Mouse (Mus musculus) subcutaneous adipose tissue, adult 2 months (tissue): ENCODE data around the gene Fam92a. TPM values are rescaled to one million over a fixed set of nuclear protein-coding genes. Genes with fewer than 3 reads are reported as not detected.

Source experiments
- polyA plus RNA-seq: library from polyadenylated mRNA; depleted of rRNA; stranded (reverse); fragments of >200 nt; gene quantifications from 2 replicates; pipeline ENCODE4 v1.2.3, GENCODE M21; 2012; ENCODE audit warnings: low replicate concordance; rRNA removed

Gene Fam92a
- polyA plus RNA-seq, result 8.1 and 15.9 TPM in 2 replicates

DNA sequence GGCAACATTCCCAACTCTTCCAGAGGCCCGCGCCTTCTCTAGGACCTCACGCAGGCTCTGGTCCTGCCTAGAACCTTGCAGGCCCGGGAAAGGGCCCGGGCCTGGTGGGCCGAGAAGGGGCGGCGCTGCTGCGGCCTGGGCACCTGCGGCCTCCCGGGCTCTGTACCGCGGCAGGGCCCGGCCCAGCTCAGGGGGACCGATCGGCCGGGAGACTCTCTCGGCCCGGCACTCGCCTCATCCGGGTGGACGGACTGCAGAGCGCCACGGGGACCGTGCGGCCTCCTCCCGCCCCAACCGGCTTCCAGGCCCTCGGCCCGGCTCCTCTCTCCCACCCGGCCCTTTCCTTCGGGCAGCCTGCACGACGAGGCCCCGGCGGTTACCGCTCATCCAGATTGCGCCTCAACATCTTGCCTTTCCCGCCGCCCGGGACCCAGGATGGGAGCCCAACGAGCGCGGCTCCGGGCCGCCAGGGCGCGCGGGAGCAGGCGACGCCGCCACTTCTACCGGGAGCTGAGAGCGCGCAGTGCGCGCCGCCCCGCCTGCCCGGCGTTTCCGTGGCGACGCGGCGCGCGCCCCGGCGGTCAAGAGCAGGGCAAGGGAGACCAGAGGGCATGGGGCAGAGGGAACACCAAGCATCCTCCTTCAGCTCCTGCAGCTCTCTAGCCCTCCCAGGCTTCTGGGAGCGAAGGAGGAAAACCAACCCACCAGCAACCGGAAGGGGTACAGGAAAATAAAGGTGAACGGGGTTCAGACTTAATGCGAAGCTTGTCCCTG lies at the start of gene Fam92a:
TSS of gene Fam92a (minus strand) at position 698 of the 774 bp plus-strand sequence.

DNA sequence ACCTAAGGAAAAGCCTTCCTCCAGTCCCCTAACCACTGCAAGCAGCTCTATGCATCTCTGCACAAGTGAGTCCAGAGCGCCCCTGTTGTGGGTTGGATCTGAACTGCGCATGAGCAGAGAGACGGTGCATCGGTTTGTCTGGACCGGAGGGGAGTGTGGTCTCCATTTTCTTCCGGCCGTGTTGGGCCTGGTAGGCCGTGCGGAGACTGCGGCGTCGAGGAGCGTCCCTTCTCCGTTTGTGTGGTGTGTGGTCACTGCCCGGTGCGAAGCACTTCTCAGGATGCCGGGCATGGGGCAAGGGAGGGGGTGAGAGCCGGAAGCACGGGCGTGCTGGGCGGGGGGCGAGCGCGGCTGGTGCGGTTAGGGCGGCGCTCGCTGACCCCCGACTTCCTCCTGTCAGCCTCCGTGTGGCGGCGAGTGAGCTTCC lies 31.7 kb downstream of the Fam92a start, which contains the start of gene Rbm12b1:
TSS of gene Rbm12b1 (plus strand) at position 124 of the 427 bp plus-strand sequence.

Other genes starting within 250 kb of the Fam92a start
- gene Gm10604, start 190.8 kb downstream of the Fam92a start, polyA plus RNA-seq, result not detected in 2 replicates
- 1.5 and 3.4 TPM in 2 replicates for gene Rbm12b2, start 82.6 kb downstream of the Fam92a start, polyA plus RNA-seq
- 2.4 and 6.1 TPM in 2 replicates for gene Rbm12b1, start 31.8 kb downstream of the Fam92a start, polyA plus RNA-seq